Mouse (Mus musculus): ENCODE data around the gene Igf2bp1. TPM values are rescaled to one million over a fixed set of nuclear protein-coding genes. Genes with fewer than 3 reads are reported as not detected.

The Igf2bp1 gene
- polyA plus RNA-seq, 1 experiment, result not detected

- no peaks in the 10 kb centered on the region for H3K4me1 ChIP-seq (ENCODE audit: control insufficient read depth, insufficient read depth, low read length)
- H3K4me3 ChIP-seq (ENCODE audit: insufficient read depth, low read depth, low read length), result no peak overlapping the region
- 36% methylated on average over 12 of the region's 12 CpGs for WGBS
- TF ChIP-seq POLR2A (IDR thresholded peaks at IDR 0.05; ENCODE audit: insufficient read depth, low read depth, low read length) (no peak), CTCF (IDR thresholded peaks at IDR 0.05; ENCODE audit: insufficient read depth, low read depth, low read length) (no peak)
- H3K27ac ChIP-seq (ENCODE audit: insufficient read depth, low read depth, low read length), result no peak overlapping the region
These were observed 2.4 kb downstream of the Igf2bp1 start for GRCm38 (mm10) chr11:96003100-96003900.

GRCm38 (mm10) chr11:95994151-95994550, 11.6 kb downstream of the Igf2bp1 start:
- TF ChIP-seq POLR2A (IDR thresholded peaks at IDR 0.05; ENCODE audit: insufficient read depth, low read depth, low read length) (no peak), CTCF (IDR thresholded peaks at IDR 0.05; ENCODE audit: insufficient read depth, low read depth, low read length) (no peak)
- H3K27ac ChIP-seq (ENCODE audit: insufficient read depth, low read depth, low read length), result no peak overlapping the region
- no peak overlapping the region for H3K4me3 ChIP-seq (ENCODE audit: insufficient read depth, low read depth, low read length)
- 97% methylated on average over 8 of the region's 8 CpGs for WGBS
- H3K4me1 ChIP-seq (ENCODE audit: control insufficient read depth, insufficient read depth, low read length), result no peaks in the 10 kb centered on the region

- WGBS, result 7% methylated on average over 46 of the region's 49 CpGs
- no peak for TF ChIP-seq CTCF (IDR thresholded peaks at IDR 0.05; ENCODE audit: insufficient read depth, low read depth, low read length)
- no peak for TF ChIP-seq POLR2A (IDR thresholded peaks at IDR 0.05; ENCODE audit: insufficient read depth, low read depth, low read length)
- no peak overlapping the region for H3K27ac ChIP-seq (ENCODE audit: insufficient read depth, low read depth, low read length)
- H3K4me3 ChIP-seq (ENCODE audit: insufficient read depth, low read depth, low read length), result no peak overlapping the region
- no peaks in the 10 kb centered on the region for H3K4me1 ChIP-seq (ENCODE audit: control insufficient read depth, insufficient read depth, low read length)
These were observed 14.6 kb downstream of the Igf2bp1 start for GRCm38 (mm10) chr11:95990886-95991708.

- Histone ChIP-seq H3K4me1 (ENCODE audit: control insufficient read depth, insufficient read depth, low read length) (no peaks in the 10 kb centered on the region), H3K27ac (ENCODE audit: insufficient read depth, low read depth, low read length) (no peak overlapping the region), H3K4me3 (ENCODE audit: insufficient read depth, low read depth, low read length) (no peak overlapping the region)
- 79% methylated on average over 4 of the region's 4 CpGs for WGBS
- TF ChIP-seq CTCF (IDR thresholded peaks at IDR 0.05; ENCODE audit: insufficient read depth, low read depth, low read length) (no peak), POLR2A (IDR thresholded peaks at IDR 0.05; ENCODE audit: insufficient read depth, low read depth, low read length) (no peak)
These were observed 15.3 kb downstream of the Igf2bp1 start for GRCm38 (mm10) chr11:95990431-95990830.

- Histone ChIP-seq H3K4me3 (ENCODE audit: insufficient read depth, low read depth, low read length) (no peak overlapping the region), H3K4me1 (ENCODE audit: control insufficient read depth, insufficient read depth, low read length) (no peaks in the 10 kb centered on the region), H3K27ac (ENCODE audit: insufficient read depth, low read depth, low read length) (no peak overlapping the region)
- 74% methylated on average over 8 of the region's 8 CpGs for WGBS
- TF ChIP-seq CTCF (IDR thresholded peaks at IDR 0.05; ENCODE audit: insufficient read depth, low read depth, low read length) (no peak), POLR2A (IDR thresholded peaks at IDR 0.05; ENCODE audit: insufficient read depth, low read depth, low read length) (no peak)
These were observed 15.9 kb downstream of the Igf2bp1 start for GRCm38 (mm10) chr11:95989864-95990263.

- TF ChIP-seq POLR2A (IDR thresholded peaks at IDR 0.05; ENCODE audit: insufficient read depth, low read depth, low read length) (no peak), CTCF (IDR thresholded peaks at IDR 0.05; ENCODE audit: insufficient read depth, low read depth, low read length) (no peak)
- 33% methylated on average over 9 of the region's 9 CpGs for WGBS
- Histone ChIP-seq H3K27ac (ENCODE audit: insufficient read depth, low read depth, low read length) (no peak overlapping the region), H3K4me1 (ENCODE audit: control insufficient read depth, insufficient read depth, low read length) (no peaks in the 10 kb centered on the region), H3K4me3 (ENCODE audit: insufficient read depth, low read depth, low read length) (no peak overlapping the region)
These were observed 17.2 kb downstream of the Igf2bp1 start for GRCm38 (mm10) chr11:95988533-95988932.

- TF ChIP-seq POLR2A (IDR thresholded peaks at IDR 0.05; ENCODE audit: insufficient read depth, low read depth, low read length) (no peak), CTCF (IDR thresholded peaks at IDR 0.05; ENCODE audit: insufficient read depth, low read depth, low read length) (no peak)
- no peak overlapping the region for H3K4me3 ChIP-seq (ENCODE audit: insufficient read depth, low read depth, low read length)
- no peaks in the 10 kb centered on the region for H3K4me1 ChIP-seq (ENCODE audit: control insufficient read depth, insufficient read depth, low read length)
- H3K27ac ChIP-seq (ENCODE audit: insufficient read depth, low read depth, low read length), result no peak overlapping the region
- 67% methylated on average over 6 of the region's 6 CpGs for WGBS
These were observed 17.8 kb downstream of the Igf2bp1 start for GRCm38 (mm10) chr11:95987854-95988447.

GRCm38 (mm10) chr11:95982475-95982874, 23.3 kb downstream of the Igf2bp1 start:
- WGBS, result 88% methylated on average over 1 of the region's 1 CpGs
- no peaks in the 10 kb centered on the region for H3K4me1 ChIP-seq (ENCODE audit: control insufficient read depth, insufficient read depth, low read length)
- no peak for TF ChIP-seq POLR2A (IDR thresholded peaks at IDR 0.05; ENCODE audit: insufficient read depth, low read depth, low read length)
- no peak for TF ChIP-seq CTCF (IDR thresholded peaks at IDR 0.05; ENCODE audit: insufficient read depth, low read depth, low read length)
- H3K27ac ChIP-seq (ENCODE audit: insufficient read depth, low read depth, low read length), result no peak overlapping the region
- H3K4me3 ChIP-seq (ENCODE audit: insufficient read depth, low read depth, low read length), result no peak overlapping the region

GRCm38 (mm10) chr11:95981804-95982203, 23.9 kb downstream of the Igf2bp1 start:
- TF ChIP-seq CTCF (IDR thresholded peaks at IDR 0.05; ENCODE audit: insufficient read depth, low read depth, low read length), result no peak
- TF ChIP-seq POLR2A (IDR thresholded peaks at IDR 0.05; ENCODE audit: insufficient read depth, low read depth, low read length), result no peak
- H3K27ac ChIP-seq (ENCODE audit: insufficient read depth, low read depth, low read length), result no peak overlapping the region
- no peak overlapping the region for H3K4me3 ChIP-seq (ENCODE audit: insufficient read depth, low read depth, low read length)
- WGBS, result 90% methylated on average over 12 of the region's 12 CpGs
- no peaks in the 10 kb centered on the region for H3K4me1 ChIP-seq (ENCODE audit: control insufficient read depth, insufficient read depth, low read length)
